Mouse (Mus musculus) B cell, adult (primary cell): ENCODE results near the gene Tmem69. TPM values are rescaled to one million over a fixed set of nuclear protein-coding genes. Genes with fewer than 3 reads are reported as not detected.

Experiments
- total RNA-seq: library from RNA; stranded (reverse); gene quantifications from 4 replicates; pipeline ENCODE4 v1.2.4, GENCODE M21; 2023; ENCODE audit not compliant: inconsistent age

Tmem69 gene
- total RNA-seq = 9.7 to 14.4 TPM (median 13.8 TPM) in 4 replicates

DNA sequence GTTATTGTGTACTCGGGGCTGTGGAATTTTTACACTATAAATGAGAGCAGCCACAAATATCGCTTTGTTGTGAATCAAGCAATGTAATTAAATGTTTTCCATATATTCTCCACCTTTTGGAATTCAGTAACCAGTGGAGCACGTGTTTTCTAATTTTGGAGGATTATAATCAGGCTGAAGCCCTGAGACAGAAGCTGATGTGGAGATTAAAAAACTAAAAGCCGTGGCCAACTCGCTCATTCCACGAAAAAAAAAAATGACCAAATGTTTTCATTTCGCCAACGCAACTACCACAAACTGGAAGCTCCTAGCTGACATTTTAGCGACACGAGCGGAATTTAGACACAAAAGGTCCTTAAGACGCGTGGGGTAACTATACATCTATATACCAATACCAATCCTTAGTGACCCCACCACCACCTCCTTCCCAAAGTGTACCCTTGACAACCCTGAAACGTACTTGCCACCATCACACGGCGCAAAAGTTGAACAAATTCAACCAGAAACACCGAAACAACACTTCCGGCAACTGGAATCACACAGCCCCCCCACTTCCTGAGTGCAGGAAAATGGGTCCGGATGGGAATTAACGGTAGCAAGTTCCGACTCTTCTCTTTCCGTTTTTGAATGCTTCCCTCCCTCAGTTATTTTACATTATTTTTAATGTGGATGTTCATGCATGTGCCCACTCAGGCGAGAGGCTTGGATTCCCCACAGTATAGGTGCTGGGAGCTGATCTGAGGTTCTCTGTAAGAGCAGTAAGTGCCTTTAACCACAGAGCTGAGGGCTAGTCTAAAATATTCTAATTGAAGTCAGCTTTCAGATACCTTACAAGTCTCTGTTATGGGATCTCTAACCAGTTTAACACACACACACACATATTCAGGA lies at the start of gene Tmem69:
Gene Tmem69 (minus strand): TSS at position 524 of the 888 bp plus-strand sequence.

DNA sequence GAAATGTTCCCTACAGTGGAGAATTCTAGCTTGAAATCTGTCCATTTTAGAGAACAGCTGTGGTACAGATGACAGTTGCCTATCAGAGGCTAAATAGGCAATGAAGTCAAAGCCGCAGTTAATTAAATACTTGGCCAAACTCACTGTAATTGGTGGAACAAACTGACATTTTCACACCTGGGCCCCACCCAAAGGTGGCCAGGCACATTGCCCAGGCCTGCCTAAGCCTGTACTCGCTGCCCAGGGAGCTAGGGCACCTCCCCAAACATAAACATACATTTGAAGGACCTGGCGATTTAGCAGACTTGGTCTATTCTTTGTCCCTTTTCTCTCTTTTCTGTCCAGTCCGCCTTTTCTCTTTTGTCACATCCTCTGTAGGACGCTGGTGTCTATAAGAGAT lies 40.6 kb upstream of the Tmem69 start, which contains the start of gene Ccdc17:
Gene Ccdc17 (plus strand): TSS at position 276 of the 400 bp plus-strand sequence.

DNA sequence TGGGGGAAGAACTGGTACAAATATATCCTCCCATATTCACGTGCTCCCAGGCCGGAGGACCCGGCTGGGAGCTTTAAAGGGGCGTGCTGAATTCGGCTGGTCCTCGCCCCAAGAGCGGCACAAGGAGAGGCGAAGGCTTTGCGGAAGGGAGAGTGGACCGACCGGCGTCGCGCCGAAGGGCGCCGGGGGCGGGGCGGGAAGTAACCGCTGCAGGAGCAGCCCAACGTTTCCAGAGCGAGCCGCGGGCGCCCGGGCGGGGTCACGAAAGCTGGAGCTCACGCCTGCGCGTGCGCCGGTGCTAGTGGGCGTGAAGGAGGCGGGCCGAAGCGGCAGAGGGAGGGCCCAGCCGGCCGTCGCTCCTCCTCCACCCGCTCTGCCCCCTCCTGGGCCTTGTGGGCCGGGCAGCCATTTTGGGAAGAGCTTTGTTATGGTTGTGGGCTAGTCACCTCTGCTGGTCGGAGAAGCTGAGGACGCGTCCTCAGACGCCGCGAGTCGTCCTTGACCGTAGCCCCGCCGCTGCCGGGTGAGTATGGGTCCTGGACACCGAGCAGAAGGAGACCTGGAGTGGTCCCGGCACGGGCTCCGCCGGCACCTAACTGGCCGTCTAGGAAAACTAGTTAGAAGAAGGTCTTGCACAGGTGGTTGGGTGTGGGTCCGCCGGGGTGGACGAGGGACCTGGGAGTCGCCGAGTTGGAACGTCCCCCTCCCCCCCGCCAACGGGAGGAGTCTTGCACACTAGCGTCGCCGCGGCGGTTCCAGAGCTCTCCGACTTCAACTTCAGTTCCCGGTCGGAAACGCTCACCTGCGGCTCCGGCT lies 1.8 kb upstream of the Tmem69 start, which contains the start of gene Gpbp1l1:
Gene Gpbp1l1 (plus strand): TSS at position 353 of the 816 bp plus-strand sequence.

DNA sequence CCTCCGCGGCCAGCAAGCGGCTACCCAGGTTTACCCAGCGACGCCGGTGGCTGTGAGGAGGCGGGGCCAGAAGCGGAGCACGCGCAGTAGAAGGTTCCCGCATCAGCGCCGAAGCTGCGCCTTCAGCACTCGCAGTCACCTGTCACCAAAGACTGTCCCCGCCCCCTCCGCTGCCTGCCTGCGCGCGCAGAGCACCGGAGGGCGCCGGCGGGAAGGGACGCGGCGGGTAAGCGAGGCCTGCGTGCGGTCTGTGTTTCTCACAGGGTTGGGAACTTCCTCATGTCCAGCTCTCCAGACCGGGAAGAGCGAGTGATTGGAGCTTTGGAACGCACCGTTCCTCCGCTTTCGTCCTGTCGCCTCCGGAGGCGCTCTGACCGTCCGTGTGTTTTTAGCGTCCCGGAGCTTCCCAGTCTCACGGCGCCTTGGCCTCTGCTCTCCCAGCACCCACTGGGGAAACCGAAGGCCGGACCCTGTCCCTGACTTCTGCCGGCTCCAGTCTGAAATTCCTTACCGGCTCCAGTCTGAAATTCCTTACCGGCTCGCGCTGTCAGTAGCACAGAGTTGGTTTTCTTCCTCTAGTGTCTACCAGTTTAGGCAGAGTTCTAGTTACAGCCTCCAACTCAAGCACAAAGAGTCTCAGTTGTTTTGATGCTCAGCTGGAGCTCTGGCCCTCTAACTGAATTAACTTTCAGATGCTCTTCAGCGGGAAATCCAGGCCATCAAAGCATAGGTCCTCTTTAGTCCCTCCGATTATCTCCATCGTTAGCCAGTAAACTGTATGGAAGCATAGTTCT lies 48.1 kb downstream of the Tmem69 start, which contains the start of gene Ipp:
Gene Ipp (plus strand): TSS at position 125 of the 794 bp plus-strand sequence.

Other genes with a start within 250 kb of the Tmem69 start
- gene Mast2, start 91.8 kb downstream of the Tmem69 start, total RNA-seq = 27.2 to 31.4 TPM (median 27.9 TPM) in 4 replicates
- gene Ipp, start 48.4 kb downstream of the Tmem69 start, total RNA-seq = 11.8 to 18.1 TPM (median 12.9 TPM) in 4 replicates
- gene Gpbp1l1, start 1.7 kb upstream of the Tmem69 start, total RNA-seq = 90.2 to 107 TPM (median 96.4 TPM) in 4 replicates
- 15.7 to 21.3 TPM (median 18.8 TPM) in 4 replicates for gene Ccdc17, start 40.7 kb upstream of the Tmem69 start, total RNA-seq
- gene Nasp, start 72.0 kb upstream of the Tmem69 start, total RNA-seq = 60.5 to 64.7 TPM (median 62.3 TPM) in 4 replicates
- gene Akr1a1, start 95.7 kb upstream of the Tmem69 start, total RNA-seq = 185 to 206 TPM (median 194 TPM) in 4 replicates
- gene Prdx1, start 129.6 kb upstream of the Tmem69 start, total RNA-seq = 167 to 174 TPM (median 172 TPM) in 4 replicates
- gene Mmachc, start 152.5 kb upstream of the Tmem69 start, total RNA-seq = 4.3 to 6.3 TPM (median 6.0 TPM) in 4 replicates
- 21.9 to 26.4 TPM (median 24.3 TPM) in 4 replicates for gene Ccdc163, start 152.6 kb upstream of the Tmem69 start, total RNA-seq
- 10.1 to 12.0 TPM (median 11.0 TPM) in 4 replicates for gene Tesk2, start 165.0 kb upstream of the Tmem69 start, total RNA-seq